Mouse (Mus musculus) lung, postnatal 0 days (tissue): ENCODE measurements at regions not wholly inside any gene's neighbourhood (a gene's known extent, or its start where the extent isn't known, plus 50 kb on each side); places are given as distances from the start of the nearest gene placed in this dataset.

Experiments used
- CTCF ChIP-seq: IDR thresholded peaks from 2 replicates; pipeline ENCODE4 v1.5.1; 2016; ENCODE audit warnings: antibody characterized with exemption, mild to moderate bottlenecking
- EP300 ChIP-seq: IDR thresholded peaks from 2 replicates; pipeline ENCODE4 v1.6.1; 2016; ENCODE audit warnings: antibody characterized with exemption, mild to moderate bottlenecking, control low read depth

DNA sequence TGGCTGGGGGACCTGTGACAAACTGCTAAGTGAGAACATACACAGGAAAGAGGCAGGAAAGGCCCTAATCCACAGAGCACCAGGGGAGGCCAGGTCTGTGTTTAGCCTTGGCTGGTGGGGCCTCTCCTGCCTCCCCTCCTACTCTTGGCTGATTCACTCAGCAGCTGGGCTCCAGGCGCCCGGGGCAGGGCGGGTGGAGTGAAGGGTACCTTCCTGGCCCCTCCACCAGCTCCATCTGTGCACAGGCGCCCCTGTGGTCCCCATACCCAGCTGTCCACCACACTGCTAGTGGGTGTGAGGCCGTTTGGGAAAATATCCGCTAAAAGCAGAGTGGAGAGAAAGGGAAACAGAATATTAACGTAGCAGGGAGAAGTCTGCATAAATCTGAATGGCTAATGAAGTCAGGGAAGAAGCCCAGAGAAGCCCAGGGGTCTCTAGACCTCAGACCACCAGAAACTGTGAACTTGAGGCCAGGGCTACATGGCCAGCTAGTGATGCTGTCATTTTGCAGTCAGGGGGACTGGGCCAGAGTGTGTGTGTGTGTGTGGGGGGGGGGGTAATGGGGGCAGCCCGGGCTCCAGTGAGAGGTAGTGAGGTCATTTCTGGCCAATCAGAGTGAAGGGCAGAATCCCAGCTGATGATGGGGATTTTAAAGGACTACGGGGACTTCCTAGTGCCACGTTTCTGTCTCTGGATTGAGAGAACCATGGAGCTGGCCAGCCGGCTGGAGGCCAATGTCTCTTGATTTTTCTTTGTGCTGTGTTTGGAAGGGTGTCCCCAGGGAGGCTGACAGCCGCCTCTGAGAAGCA, 75.1 kb downstream of the Cd2 start:
- TF ChIP-seq CTCF, result no peak
- no peak for TF ChIP-seq EP300
